Mouse (Mus musculus): ENCODE results near the gene Cntn4.
"Not testable (repeated sequence)": the region's sequence is repeated elsewhere in the genome, so short reads cannot be mapped to it uniquely, and the experiment has no call there.

Gene Cntn4

DNA sequence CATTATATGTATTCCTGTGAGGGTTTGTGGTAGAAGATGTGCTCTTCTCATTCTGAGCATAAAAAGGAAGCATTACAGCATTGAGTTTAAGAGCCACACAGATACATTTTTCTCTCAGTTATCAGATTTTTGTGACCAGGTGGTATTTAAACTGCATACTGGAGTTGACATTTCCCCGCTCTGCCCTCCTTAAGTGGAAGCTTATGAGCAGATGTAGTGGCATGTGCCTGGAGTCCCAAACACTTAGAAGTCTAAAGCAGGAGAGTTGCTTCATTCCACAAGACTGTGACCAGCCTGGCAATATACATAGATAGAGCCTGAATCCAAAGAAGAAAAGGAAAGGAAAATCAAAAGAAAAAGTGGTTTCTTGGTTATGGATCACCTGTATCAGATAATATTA lies 655.5 kb downstream of the Cntn4 start:
- no peak for DNase-seq

DNA sequence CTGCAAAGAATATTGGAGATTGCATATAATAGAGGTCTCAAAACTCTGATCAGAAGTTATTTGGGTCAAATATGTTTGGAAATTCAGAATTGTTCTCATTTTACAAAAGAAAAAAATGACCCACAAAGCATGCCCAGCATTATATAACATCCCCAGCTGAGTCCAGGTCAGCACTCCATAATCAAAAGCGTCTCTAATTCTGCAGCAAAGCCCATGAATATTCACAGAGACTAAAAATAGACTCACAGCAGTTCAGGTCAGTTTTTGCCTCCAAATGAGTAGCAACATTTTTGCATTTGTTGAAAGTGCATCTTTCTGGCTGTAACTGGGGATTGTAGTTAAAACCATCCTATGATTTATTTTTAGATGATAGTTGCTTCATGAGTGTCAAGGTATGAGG lies 657.6 kb downstream of the Cntn4 start:
- no peak for DNase-seq

DNA sequence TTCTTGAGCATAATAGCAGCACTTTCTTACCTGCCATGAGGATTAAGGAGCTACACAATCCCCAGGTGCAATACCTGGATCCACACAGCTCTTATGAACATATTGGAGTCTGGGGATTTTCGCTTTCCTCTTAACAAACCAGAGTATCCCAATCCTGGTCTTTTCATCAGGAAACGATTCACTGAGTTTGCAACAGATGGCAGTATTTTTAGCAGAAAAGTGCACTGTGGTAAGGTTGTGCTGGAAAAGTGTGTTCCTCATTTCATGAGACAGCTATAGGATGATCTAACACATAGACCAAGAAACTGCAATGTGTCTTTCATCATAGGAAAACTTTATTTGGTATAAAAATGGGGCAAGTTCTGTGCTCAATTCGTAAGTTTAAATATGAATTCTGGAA lies 659.3 kb downstream of the Cntn4 start:
- no peak for DNase-seq

DNA sequence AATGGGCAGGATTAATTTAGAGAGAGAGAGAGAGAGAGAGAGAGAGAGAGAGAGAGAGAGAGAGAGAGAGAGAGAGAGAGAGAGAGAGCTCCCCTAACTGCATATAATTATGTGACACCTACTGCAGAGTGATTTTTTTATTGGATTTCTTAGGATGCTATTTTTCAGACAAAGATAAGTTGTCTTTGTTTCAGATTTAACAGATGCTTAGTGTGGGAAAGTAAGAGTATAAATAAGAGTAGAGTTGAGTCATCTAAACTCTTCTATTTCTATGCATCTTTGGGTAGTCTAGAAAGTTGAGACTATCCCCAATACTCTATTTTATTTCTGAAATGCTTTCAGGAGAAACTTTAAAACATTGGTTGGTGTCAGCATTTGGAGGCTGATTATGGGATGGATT lies 660.4 kb downstream of the Cntn4 start:
- no peak for DNase-seq

DNA sequence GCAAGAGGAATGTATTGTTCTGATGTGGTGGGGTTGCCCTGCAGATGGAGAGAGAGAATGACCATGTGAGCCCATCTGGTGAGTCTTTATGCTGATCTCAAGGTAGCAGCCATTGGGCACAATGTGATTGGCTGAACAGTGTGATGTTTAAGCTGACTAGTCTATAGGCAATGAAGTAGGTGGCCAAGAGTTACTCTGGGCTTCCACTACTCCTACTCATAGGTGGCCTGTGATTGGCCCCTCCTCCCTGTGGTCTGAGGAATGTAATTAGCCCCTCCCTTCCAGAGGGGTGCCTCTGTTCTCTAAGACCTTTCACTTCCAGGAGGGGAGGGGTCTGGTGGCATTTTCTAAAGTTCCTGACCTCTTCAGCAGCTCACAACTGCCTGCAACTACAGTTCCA lies 663.7 kb downstream of the Cntn4 start:
- DNase-seq = no peak

DNA sequence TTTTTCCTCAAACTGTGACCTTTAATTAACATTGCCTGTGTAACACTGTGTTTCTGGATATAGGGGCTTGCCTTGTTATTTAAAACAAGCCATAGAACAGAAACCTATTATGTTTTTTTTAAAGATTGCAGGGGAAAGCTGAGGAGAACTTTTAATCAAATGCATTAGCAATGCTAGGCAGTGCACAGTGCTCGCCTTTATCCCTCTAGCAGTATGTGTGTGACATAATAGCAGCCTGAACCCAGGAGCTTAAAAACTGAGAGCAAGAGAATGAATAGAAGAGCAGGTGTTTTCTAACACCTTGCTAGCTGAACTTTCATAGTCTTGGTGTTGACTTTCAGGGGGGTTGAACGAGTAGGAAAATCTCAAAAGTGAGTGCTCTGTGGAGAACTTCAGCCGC lies 672.6 kb downstream of the Cntn4 start:
- DNase-seq = no peak

DNA sequence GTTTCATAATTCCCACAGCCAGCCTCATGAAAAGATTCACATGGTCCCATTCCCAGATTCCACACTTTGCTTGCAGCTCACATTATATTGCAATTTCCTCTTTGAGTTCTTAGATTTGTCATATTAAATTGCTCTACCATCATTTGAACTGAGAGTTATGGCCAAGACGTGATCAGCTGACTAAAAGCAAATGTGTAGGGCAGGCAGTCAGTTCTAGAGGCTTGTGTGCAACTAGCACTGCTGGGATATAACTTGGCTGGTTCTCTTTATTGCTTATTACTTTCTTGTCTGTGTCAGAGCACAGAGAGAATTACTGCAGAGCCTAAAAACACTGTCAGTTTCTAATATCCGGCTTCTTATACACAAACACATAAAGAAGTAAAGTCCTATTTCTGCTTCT lies 673.9 kb downstream of the Cntn4 start:
- DNase-seq = no peak

DNA sequence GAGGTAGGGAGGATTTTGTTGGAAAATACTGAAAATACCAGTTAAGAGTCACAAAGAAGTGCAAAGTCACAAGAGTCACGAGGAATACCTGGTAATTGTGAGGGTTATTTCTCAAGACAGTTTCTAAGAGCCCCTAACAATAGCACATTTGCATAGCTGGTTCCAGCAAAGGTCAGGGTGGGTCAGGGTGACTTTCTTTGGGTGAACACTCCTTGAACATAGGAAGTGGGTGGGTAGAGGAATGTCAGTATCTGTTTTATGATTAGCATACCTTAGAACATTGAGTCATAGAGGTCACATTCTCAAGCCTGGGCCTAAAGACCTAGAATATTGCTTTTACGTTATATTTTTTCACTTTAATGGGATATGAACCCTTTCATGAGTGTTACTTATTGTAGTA lies 681.3 kb downstream of the Cntn4 start:
- DNase-seq = not testable (repeated sequence)

DNA sequence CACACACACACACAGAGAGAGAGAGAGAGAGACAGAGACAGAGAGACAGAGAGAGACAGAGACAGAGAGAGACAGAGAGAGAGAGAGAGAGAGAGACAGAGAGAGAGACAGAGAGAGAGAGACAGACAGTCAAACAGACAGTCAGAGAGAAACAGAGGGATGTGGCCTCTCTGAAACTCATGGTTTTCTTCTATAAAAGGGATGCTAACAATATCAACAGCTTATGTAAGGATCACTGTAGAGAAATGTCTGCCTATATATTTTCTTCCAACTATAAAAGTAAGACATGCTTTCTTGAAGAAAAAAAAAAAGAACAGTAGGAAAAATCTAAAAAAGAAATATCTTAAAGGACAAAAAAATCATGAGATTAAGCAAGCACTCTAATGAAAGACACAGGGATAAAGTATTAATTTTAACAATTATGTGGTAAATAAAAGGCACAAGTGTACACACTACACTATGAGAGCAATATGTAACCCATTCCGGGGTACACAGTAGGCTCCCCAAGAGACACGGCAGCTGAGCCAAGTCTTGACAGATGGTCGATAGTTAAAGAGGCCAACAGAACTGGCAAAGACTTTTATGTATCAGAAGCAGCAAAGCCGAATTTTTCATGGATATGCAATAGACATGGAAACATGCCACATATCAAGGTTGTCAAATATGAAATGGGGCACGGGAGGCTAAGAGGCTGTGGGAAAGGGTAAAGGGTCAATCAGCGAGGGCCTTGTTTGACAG lies 704.0 kb downstream of the Cntn4 start:
- no peak for DNase-seq

DNA sequence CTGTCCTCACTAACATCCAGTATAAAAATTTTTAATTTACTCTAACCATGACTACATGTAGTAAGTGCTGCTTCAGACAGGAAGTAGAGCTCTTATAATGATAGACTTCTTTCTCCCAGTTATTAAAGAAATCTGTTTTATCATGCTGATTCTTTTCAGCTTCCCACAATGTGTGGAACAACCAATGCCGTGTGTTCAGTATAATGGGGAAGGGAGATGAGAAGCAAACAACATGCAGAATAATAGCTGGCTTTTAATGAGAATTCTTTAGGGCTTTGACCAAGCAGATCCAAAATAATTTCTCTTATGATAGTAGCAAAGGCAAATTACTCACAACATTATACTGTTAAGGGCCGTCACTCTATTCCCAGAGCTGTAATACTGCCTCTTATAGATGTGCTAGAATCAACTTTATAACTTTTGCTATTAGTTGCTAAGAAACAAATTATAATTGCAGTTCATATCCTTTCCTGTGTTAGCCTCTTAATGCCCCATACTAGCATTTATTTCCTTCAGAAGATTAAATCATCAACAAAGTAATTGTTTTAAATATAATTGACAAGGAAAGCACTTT lies 710.5 kb downstream of the Cntn4 start:
- no peak for DNase-seq

DNA sequence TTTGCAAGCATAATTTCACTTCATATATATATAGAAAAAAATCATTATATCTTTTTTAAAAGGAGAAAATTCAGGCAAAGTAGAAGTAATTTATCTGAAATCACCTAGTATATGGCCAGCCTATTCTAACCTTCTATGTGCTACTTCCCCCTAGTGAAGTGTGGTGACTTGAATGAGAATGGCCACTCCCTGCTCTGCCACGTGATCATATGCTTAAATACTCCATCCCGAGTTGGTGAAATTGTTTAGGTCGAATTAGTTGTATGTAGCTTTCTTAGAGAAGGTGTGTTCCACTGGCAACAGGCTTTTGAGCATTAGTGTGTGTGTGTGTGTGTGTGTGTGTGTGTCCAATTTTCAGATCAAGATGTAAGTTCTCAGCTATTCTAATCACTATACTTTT lies 730.6 kb downstream of the Cntn4 start:
- no peak for DNase-seq

DNA sequence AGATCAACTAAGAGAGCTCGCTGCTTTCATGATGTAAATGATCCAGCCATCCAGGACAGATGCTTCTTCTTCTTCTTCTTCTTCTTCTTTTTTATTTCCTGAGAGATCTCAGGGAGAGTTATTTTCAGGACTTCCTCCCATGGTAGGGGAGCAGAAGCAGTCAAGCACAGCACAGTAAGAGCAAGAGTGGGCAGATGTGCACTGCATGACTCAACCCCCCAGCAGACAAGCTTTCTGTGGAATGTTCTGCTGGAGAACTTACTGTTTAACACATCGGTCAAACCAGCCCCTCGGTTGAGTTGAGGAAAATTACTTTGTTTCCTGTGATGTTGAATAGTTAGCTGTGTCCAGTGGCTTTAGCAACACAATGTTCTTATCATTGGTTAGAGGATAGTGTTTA lies 731.2 kb downstream of the Cntn4 start:
- DNase-seq = no peak

DNA sequence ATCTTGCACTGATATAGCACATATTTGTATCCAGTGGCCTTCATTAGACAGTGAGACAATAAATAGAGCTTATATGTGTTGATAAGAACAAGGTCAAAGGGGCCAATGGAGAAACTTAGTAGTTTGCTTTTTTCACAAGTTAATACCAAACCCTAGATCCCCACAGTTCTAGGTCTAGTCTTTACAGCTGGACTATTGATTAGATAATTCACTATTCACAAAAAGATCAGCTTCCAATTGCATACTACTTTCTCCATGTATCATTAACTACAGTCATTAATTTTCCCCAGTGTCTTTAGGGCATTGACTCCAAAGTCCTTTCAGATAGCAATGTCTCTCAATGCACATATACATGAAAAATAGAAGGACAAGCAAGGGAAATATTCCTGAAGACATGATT lies 745.5 kb downstream of the Cntn4 start:
- no peak for DNase-seq

DNA sequence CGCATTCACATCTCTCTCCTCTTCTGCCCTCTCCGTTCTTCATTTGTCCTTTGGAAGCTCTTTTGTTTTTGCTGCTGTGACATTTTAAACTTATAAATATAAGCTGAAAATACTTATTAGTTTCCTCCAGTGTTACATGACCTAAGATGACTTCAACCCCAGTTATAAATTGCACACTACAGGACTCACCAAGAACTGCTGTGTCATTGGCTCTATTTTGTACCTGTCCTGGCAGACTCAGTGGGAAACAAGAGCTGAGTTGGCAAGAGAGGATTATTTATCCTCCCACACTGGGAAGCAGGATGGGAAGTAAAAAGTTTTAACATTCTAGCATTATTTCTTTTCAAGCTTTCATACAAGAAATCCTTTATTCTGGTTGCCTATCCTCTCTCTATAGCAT lies 746.0 kb downstream of the Cntn4 start:
- no peak for DNase-seq

DNA sequence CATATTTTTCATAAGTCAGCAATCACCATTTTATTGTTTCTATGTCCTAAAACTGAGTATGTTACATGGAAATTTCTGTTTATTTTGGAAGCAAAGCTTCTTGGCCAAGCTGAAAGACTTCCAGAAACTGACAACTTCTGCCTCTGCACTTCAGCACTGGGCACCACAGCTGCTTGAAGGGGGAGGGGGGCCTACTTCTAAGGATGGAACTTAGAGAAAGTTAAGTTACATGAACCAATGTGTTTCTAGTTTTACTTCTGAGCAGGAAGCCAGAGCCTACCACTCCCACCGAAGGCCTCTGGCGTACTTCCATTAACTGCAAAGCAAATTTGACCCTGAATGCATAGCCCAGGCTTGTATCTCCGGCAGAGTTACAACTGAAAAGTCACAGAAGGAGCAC lies 749.2 kb downstream of the Cntn4 start:
- no peak for DNase-seq

DNA sequence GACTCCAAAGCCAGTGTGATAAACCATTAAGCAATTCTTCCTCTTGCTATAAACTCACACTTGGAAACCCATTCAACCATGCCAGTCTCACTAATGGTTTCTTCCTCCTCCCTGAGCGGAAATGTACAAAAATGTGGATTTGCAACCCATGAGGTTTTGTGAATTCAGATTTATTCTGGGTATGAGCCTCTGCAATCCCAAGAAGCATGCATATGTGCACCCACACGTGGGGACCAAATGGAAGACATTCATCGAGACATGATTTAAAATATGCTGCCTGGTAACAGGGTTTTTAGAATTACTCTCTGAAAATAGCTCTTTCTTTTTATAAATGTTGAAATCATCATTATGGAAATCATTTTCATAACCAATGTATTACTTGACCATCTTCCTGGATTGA lies 754.0 kb downstream of the Cntn4 start:
- no peak for DNase-seq

DNA sequence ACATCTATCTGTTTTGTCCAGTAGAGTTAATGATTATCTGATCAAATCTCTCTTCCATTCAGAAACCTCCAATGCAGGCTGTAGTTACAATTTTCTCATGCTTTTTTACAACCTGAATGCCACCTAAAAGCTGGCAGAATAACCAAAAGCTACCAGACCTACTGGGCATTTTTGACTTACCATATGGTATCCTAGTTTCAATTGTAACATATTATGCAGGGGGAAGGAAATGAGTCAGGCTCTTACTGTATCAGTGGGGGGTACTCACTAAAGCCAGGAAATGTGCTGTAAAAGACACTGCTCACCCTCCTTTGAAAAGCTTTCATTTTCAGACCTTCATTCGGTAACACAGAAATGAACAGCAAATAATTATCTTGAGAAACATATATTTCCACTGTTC lies 763.3 kb downstream of the Cntn4 start:
- no peak for DNase-seq

DNA sequence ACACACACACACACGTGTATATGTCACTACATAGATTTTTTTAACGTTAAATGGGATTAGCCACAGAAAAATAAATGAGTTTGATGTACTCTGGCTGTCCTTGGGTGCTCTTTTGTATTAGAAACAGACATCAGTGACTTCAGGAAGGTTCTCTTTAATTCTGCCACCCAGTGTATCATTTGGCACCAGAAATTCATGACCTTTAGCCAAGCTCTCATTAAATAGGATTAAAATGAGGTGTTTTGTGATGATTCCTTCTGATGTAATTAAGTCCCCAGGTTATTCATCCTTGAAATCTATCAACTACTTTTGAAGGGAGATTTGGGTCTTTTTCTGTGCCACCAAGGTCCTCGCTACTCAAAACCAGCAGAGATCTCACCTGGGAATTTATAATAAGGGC lies 763.8 kb downstream of the Cntn4 start:
- DNase-seq = no peak

DNA sequence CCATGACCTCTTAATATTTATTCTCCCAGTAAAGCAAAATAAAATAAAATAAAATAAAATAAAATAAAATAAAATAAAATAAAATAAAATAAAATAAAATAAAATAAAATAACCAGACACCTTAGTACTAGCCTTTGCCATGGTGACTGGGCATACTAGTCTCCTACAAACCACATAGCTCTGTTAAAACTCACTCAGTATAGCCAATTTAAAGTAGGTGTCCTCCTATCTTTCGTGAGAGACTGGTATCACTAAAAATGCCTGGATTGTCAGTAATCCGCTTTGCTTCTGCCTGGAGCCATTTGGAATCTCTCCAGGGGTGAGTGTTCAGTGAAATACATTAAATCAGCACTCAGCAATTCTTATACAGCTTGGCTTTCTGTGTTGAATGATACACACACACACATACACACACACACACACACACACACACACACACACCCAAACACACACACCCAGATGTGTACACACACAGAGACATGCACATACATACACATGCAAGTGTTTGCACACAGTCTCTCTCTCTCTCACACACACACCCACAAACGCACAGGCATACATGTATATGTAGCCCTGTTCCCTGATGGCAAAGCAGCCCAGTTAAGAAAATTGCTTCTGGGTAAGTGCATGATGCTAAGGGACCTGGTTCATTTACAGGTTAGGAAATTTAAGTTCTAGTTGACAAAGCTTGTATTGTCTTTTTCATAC lies 776.8 kb downstream of the Cntn4 start:
- DNase-seq = no peak

DNA sequence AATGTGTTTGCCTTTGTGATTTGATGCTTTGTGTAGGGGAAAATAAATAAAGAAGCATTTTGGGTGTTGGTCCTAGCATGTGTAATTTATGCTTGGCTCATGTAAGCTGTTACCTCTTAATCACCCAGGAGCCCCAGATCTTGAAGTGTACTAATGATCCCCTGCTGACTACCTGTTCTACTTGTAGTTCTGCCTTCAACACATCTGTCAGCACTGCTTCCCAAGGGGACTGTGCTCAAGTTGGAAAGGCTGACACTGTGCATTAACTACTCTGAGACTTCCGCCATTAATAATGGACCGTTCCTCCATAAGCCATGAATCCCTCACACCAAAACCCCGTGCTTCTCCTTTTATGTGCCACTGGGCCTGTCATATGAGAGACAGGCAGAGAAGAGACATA lies 778.2 kb downstream of the Cntn4 start:
- no peak for DNase-seq

DNA sequence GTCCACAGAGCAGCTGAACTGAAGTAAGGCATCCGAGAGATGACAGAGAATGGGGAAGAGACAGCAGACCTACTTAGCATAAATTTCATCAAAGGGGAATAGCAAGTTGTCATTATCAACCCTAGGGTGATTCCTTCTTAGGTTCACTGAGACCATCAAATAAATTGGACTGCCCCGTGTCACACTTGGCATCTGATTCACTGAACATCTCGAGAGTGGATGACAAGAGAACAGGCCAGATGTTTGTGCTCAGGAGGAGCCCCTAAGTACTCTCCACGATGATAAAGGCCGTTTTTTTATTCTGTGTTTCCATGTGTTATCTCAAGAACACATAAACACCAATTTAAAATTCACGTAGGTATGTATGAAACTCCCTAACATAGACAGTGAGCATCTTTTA lies 780.7 kb downstream of the Cntn4 start:
- no peak for DNase-seq

DNA sequence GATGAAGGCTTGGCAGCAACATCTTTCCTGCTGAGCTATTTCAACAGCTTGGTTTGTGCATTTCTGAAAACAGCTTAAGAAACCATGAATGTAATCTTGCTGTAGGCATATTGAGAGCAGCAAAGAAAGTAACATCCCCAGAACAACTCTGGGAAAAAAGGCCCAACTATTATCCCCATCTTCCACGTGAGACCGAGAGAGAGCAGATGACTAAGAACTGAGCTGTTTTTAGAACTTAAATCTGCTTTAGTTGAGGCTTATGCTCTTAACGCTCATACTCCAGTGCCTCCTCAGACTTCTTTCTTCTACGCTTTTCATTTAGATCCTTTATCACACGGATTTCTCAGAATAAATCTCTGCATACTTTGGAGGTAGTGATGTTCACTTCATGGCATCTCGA lies 784.9 kb downstream of the Cntn4 start:
- no peak for DNase-seq

DNA sequence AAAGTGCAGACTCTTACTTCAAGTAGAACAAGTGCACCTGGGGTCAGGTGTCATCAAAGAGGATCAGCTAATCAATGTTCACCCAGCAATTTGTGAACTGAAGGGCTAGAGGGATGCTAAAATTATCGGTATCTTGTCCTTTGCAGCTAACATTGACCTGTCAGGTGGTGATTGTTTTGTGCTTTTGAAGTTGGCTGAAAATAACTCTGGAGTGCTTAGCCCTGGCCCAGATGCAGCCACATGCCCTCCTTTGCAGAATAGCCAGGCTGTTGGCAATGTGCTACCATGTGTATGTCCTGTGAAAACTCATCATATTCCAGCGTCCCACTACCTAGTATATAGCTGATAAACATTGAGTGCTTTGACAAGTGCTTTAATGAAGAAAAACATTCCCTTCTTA lies 786.4 kb downstream of the Cntn4 start:
- no peak for DNase-seq

DNA sequence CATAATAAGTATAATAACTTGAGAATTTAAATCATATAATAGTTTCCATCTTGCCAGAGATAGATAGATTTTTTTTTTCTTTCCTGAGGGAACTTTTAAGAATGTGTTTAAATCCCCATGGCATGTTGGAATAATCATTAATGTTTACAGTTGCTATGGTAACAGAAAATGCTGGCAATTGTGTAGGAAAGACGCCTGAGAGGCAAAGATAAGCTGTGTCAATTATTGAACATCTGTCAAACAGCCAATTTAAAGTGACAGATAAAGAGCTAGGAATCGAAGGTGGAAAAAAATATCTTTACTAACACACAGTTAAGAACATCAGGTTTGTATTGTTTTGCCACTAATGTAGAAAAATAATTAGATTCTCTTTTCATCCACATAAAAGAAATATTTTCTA lies 788.3 kb downstream of the Cntn4 start:
- DNase-seq = no peak

Data from thymus, postnatal 25 days (tissue).